Mouse (Mus musculus): Measurements from ENCODE around the gene Clcf1.

The Clcf1 gene

GRCm38 (mm10) chr19:4217855-4218254 lies 3.8 kb downstream of the Clcf1 start:
- DNase-seq (ENCODE audit: low read depth, low spot score): no peak

GRCm38 (mm10) chr19:4218293-4218692 lies 4.3 kb downstream of the Clcf1 start:
- no peak for DNase-seq (ENCODE audit: low read depth, low spot score)

- DNase-seq (ENCODE audit: low read depth, low spot score): no peak
Measured at GRCm38 (mm10) chr19:4218784-4219183, 4.7 kb downstream of the Clcf1 start.

- no peak for DNase-seq (ENCODE audit: low read depth, low spot score)
Measured at GRCm38 (mm10) chr19:4219943-4220342, 5.9 kb downstream of the Clcf1 start.

- no peak for DNase-seq (ENCODE audit: low read depth, low spot score)
Measured at GRCm38 (mm10) chr19:4220416-4220815, 6.4 kb downstream of the Clcf1 start.

GRCm38 (mm10) chr19:4220957-4221743 lies 7.1 kb downstream of the Clcf1 start:
- no peak for DNase-seq (ENCODE audit: low read depth, low spot score)

- no peak for DNase-seq (ENCODE audit: low read depth, low spot score)
Measured at GRCm38 (mm10) chr19:4222165-4222564, 8.1 kb downstream of the Clcf1 start.

- no peak for DNase-seq (ENCODE audit: low read depth, low spot score)
Measured at GRCm38 (mm10) chr19:4226779-4227178, 12.7 kb downstream of the Clcf1 start.

- no peak for DNase-seq (ENCODE audit: low read depth, low spot score)
Measured at GRCm38 (mm10) chr19:4227446-4227845, 13.4 kb downstream of the Clcf1 start.

- DNase-seq (ENCODE audit: low read depth, low spot score): peak; percentile 67
Measured at GRCm38 (mm10) chr19:4227894-4228678, 14.0 kb downstream of the Clcf1 start.

GRCm38 (mm10) chr19:4228891-4229290 lies 14.9 kb downstream of the Clcf1 start:
- no peak for DNase-seq (ENCODE audit: low read depth, low spot score)

GRCm38 (mm10) chr19:4229451-4230076 lies 15.5 kb downstream of the Clcf1 start:
- no peak for DNase-seq (ENCODE audit: low read depth, low spot score)

GRCm38 (mm10) chr19:4230415-4230814 lies 16.4 kb downstream of the Clcf1 start:
- no peak for DNase-seq (ENCODE audit: low read depth, low spot score)

GRCm38 (mm10) chr19:4231253-4232185 lies 17.5 kb downstream of the Clcf1 start, which contains the start of gene Pold4:
Gene Pold4 (plus strand): TSS chr19:4231899.
- DNase-seq (ENCODE audit: low read depth, low spot score): peak; percentile 72

GRCm38 (mm10) chr19:4232186-4232572 lies 18.1 kb downstream of the Clcf1 start:
- DNase-seq (ENCODE audit: low read depth, low spot score): no peak

GRCm38 (mm10) chr19:4232651-4233050 lies 18.6 kb downstream of the Clcf1 start:
- DNase-seq (ENCODE audit: low read depth, low spot score): no peak

GRCm38 (mm10) chr19:4234548-4234947 lies 20.5 kb downstream of the Clcf1 start:
- no peak for DNase-seq (ENCODE audit: low read depth, low spot score)

GRCm38 (mm10) chr19:4240247-4240668 lies 26.2 kb downstream of the Clcf1 start:
- DNase-seq (ENCODE audit: low read depth, low spot score): no peak

GRCm38 (mm10) chr19:4242416-4242815 lies 28.4 kb downstream of the Clcf1 start:
- no peak for DNase-seq (ENCODE audit: low read depth, low spot score)

- DNase-seq (ENCODE audit: low read depth, low spot score): no peak
Measured at GRCm38 (mm10) chr19:4244775-4245174, 30.7 kb downstream of the Clcf1 start.

GRCm38 (mm10) chr19:4247010-4247409 lies 33.0 kb downstream of the Clcf1 start:
- no peak for DNase-seq (ENCODE audit: low read depth, low spot score)

All from c-Kit-negative CD71-positive TER-119-positive erythroid progenitor cells, embryonic 14.5 days (primary cell).